Mouse (Mus musculus): ENCODE results near the gene Cd2ap.

Gene Cd2ap

DNA sequence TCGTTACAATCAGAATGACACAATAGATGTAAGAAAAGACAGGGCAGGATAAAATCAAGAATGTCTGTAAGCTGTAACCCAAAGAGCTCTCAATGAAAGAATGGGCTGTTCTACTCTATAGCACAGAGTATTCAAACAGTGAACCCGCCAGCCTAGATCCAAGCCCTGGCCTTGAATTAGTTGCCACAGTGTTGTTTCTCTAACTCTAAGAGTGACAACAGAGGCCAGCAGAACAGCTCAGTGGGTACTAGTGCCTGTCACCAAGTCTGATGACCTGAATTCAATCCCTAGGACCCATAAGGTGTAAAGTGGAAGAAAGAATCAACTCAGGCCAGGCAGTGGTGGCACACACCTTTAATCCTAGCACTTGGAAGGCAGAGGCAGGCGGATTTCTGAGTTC is 13.3 kb downstream of the Cd2ap start:
- no peak for DNase-seq (ENCODE audit: extremely low read depth, low read depth, low spot score)

DNA sequence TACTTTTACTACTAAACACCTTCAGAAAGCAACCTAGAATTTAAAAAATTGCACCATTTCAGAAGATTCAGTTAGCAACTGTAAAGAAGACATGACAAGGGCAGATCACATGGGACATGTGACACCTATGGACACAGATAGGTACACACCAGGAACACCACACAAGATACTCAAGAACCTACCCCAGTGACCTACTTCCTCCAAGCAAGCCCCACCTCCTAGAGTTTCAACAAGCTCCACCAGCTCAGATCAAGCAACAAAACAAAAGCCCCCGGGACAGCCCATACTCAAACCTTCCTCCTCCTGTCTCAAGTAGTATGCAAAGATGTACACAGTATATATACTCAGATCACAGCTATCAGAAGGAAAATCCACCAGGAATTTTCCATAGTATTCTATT is 16.1 kb downstream of the Cd2ap start:
- DNase-seq (ENCODE audit: extremely low read depth, low read depth, low spot score): no peak

DNA sequence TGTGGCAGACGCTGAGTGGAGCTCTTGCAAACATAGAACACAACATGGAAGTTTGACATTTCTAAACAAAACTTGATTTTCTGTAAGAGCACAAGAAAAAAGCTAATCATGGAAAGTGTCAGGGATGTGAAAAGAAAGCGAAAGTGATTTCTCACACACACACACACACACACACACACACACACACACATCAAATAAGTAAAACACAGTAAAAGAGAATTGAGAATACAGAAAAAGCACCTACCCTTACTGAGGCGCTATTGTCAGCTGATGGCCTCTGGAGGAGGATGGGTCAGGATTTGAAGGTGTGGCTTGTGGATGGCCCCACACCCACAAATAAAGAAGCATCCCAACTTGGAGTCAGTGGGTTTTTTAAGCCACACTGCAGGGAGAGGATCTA is 19.0 kb downstream of the Cd2ap start:
- no peak for DNase-seq (ENCODE audit: extremely low read depth, low read depth, low spot score)

DNA sequence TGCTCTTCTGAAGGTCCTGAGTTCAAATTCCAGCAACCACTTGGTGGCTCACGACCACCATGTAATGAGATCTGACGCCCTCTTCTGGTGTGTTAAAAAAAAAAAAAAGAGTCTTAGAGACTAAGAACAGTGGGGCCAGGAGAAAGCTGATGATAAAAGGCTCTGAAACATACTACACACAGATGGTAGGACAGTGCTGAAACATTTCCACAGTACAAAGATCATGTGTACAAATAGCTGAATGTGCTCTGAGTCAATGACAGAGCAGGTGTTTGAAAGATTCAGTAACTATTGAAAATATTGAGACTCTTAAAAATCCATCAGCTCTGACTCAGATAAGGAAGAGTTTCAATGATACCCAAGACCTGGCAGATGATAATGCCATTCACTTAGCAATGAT is 29.4 kb downstream of the Cd2ap start:
- no peak for DNase-seq (ENCODE audit: extremely low read depth, low read depth, low spot score)

DNA sequence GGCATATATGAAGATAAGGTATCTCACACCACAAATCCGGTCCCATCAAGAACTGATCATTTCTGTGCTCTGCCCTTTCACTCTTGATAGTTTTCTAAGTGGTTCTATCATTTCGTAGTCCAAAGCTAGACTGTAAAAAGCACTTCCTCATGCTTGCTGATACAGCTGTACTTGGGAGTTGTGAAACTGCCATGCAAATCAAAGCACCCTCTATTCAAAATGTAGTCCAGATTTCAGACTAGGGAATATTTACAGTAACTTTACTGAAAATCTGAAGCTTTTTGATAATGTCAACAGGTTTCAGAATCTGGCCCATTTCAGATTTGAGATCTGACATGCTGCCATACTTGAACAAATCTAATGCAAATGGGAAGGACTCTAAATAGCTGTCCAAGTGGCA is 39.3 kb downstream of the Cd2ap start:
- DNase-seq (ENCODE audit: extremely low read depth, low read depth, low spot score): no peak

DNA sequence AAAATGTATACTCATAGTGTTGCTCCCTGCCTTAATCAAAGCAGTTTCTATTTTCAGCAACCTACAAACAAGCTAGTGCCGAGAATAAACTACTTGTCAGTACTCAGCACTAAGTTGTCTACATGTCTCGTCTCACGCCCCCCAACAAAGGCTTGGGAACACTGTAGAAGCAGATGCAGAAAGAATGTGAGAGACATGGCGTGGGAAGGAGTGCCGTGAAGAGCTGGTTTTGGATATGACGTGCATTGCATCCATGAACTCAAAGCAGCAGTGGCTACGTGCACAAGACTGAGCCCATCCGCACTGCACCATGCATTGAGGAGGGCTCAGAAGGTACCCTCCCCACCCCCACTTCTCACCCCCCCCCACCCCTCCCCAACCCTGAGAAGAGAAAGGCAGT is 53.7 kb downstream of the Cd2ap start:
- no peak for DNase-seq (ENCODE audit: extremely low read depth, low read depth, low spot score)

DNA sequence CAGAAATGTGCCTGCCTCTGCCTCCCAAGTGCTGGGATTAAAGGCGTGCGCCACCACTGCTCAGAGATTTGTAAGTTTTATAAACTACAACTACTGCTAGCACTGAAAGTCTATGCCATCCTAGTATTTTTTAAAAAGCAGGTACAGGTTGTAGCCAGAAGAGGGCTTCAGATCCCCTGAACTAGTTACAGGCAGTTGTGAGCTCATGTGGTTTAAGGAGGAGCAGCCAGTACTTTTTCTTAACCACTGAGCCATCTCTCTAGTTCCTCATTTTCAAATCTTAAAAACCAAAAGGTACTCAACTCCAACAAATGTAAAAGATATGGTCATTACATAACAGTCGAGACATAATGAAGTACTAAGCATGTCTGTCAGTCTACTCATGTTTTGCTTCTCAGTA is 61.1 kb downstream of the Cd2ap start:
- DNase-seq (ENCODE audit: extremely low read depth, low read depth, low spot score): no peak

DNA sequence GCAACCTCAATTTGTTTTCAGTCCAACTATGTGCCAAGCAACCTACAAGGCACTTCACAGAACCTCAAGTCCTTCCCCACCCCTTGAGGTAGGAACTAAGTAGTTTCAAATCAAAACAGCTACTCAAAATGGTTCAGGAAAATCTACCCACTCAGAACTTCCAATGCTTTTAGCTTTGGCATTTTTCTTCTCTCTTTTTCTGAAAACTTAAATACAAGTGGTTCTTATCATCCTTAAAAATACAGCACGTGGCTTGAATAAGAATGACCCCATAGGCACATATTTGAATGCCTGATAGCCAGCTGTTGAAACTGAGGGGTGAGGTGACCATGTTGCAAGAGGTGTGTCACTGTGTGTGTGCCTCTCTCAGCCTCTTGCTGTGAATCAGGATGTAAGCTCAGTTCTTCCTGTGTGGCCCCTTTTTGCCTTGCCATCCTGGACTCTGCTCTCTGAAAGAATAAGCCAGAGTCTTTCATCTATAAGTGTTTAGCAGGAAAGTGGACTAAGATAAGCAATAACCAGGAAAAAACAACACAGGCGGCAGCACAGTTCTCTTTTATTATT is 84.0 kb downstream of the Cd2ap start:
- no peak for DNase-seq (ENCODE audit: extremely low read depth, low read depth, low spot score)

DNA sequence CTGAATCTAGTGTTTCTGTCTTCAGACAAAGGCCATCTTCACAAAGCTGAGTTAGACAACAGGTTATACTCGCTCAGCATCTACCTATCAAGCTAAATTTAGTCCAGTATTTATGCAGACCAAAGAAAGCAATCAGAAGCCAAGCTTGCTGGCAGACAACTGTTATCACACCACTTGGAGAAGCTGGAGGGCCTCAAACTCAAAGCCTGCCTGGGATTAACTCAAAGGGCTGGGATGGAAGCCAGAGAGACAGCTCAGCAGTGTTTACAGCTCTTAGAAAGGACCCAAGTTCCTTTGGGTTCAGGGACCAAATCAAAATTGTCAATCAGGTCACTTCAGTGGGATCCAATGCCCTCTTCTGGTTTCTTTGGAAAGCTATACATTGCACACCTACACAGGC is 85.7 kb downstream of the Cd2ap start:
- peak; percentile 11 for DNase-seq (ENCODE audit: extremely low read depth, low read depth, low spot score)

DNA sequence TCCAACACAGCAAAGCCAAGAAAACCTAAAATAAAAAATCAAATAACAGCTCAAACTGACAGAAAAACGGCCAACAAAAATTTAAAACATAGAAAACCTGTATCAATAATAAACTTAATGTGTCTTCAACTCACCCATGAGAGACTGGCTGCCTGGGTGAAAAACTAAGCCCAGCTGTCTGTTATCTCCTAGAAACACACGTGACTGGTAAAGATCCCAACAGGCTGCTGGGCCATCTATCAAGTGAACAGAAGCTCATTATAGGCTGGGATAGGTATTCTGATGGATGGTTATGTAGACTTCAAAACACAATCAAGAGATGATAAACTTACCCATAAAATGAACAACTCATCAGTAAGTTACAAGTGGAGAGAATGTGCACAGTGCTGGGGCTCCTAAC is 86.7 kb downstream of the Cd2ap start:
- DNase-seq (ENCODE audit: extremely low read depth, low read depth, low spot score): no peak

DNA sequence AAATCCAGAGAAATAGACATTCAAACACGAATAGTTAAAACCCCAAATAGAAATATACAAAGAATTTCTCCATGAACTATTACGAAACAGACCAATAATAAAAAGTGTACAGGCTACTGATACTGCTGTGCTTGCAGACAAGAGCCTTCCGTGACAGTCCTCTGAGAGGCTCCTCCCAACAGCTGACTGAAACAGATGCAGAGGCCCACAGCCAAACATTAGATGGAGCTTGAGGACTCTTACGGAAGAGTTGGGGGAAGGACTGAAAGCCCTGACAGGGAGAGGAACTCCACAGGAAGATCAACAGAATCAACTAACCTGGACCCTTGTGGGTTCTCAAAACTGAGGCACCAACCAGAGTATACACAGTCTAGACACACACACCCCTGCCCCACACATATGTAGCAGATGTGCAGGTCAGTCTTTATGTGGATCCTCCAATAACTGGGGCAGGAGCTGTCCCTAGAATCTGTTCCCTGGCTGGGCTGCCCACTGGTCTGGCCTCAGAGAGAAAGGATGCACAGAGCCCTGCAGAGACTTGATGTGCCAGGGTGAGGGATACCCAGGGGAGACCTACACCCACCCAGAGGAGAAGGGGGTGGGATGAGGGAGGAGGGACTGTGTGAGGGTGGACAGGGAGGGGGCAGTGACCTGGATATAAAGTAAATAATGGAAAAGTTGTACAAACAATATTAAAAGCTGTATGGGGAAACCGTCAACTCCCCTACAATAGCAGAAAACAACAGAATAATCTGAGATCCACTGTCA is 87.6 kb downstream of the Cd2ap start:
- no peak for DNase-seq (ENCODE audit: extremely low read depth, low read depth, low spot score)

DNA sequence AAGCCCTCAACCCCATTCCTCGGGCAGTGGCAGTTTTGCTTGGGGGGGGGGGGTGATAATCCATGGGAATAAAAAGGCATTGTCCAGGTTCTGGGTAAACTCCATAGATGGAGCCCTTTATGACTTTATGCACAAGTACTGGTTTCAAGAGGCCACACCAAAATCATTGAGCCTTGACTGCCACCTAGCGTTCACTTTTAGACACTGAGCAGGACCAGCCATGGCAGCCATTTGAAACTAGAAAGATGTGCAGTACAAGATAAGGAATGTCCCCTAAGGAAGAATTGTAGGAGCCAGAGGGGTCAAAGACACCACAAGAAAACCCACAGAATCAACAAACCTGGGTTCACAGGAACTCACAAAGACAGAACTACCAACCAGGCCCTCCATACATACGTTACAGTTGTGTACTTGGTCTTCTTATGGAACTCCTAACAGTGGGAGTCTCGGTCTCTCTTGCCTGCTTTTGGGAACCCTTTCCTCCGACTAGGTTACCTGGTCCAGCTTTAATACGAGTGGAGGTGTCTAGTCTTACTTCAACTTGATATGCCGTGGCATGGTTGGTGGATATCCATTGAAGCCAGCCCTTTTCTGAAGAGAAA is 94.2 kb downstream of the Cd2ap start:
- peak; percentile 3 for DNase-seq (ENCODE audit: extremely low read depth, low read depth, low spot score)

DNA sequence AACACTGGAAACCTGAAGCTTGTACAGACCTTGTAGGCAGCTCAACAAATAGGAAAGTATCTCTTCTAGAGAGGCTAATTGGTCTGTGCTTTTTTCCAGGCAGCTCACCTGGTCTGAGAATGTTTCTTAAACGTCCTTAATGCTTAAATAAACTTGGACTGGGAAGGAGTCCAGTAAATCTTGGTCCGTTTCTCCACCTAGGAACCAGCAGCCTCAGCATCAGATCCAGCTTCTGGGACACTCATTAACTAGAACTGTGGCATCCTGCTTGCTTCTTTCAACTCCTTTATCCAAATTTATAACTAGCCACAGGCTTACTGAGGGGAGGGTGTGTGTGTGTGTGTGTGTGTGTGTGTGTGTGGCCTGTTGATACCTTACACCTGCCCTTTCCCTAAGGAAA is 122.7 kb downstream of the Cd2ap start:
- DNase-seq (ENCODE audit: extremely low read depth, low read depth, low spot score): no peak

DNA sequence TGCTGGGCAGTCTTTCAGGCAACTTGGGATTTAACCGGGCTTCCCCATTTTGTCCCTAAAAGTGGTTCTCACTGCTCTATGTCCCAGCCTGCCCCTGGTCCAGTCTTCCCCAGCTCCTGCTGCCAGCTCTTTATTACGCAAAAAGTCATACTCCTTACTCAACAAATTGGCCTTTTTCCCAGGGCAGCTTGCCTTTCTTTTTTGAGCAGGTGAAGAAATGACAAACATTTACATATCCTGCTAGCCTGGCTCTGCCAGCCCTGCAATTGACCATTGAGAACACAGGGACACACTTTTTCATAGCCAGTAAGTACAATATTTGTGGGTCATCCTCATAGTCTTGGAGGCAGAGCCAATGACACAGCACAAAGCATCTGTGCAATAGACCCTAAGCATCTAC is 124.3 kb downstream of the Cd2ap start:
- DNase-seq (ENCODE audit: extremely low read depth, low read depth, low spot score): peak; percentile 64

DNA sequence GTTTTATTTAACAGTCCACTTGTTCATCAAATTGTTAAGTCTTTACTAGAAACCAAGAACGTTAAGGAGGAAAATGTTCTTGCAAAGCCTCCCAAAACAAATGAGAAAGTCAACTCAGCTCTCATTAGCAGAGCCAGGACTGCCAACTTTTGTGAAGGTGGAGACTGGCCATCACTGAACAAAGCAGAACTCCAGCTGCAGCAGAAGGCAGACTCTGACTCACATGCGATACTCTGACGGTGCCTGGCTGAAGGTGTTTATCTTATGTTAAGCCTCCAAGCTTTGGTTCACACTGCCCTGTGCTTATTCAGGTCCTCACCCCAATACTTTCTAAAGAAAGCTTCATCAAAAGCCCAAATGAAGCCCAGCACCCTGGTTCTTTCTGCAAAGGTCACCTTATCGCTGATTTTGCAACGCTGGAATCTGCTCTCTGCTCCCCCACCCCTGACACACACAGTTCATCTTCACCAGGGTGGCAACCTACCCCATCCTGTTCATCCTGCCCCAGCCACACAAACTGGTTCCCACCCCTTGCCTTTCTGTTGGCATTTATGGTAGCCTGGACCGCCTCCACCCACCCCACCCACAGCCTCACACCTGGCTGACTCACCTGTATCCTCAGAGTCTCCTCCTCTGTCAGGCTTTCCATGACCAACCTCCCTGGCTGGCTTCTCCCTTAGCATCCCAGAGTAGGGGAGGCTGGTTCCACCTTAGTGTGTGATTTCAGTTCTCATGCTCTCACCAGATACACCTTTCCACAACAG is 130.6 kb downstream of the Cd2ap start:
- DNase-seq (ENCODE audit: extremely low read depth, low read depth, low spot score): no peak

All from fat pad, adult 2 months (tissue).